Mouse (Mus musculus) ES-Bruce4 (cell line): Measurements from ENCODE around the gene Maml2.

Experiments
- CTCF ChIP-seq: IDR thresholded peaks from one replicate; pipeline ENCODE4 v1.8.1; 2011; ENCODE audit warnings: low read depth, low read length
- EP300 ChIP-seq: IDR thresholded peaks from 2 replicates; pipeline ENCODE4 v1.6.1; 2011; ENCODE audit warnings: low read depth, low read length; ENCODE audit not compliant: insufficient read depth
- POLR2A ChIP-seq: IDR thresholded peaks from one replicate; pipeline ENCODE4 v1.8.1; 2011; ENCODE audit warnings: low read length; ENCODE audit not compliant: insufficient read depth

DNA sequence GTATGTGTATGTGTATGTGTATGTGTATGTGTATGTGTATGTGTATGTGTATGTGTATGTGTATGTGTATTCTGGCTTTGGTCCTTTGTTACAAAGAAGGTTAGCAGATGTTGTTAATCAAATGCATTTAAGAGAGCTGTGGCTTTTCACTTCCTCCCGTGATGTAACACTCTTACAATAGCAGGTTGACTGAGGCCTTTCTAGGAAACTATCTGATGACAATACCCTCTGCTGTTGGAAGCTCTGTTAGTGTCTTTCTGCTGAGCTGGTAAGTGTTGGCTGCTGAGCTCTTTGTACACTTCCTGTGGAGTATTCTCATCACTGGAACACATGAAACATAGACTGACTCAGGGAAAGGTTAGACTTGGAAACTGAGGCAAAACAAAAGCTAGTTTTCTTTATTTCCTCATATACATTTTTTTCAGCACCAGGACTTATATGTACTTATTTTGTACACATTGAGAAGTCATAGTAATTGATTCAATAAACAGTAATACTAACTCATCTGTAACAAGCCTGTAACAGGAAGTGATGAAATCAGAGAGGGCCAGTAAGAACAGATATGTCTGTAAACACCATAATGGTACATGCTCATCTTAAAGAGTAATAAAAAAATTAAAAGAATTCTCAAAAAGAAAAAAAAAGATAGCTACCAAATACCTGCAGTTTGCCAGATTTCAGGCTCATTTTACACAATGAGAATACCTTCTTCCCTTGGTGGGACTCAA lies 145.9 kb downstream of the Maml2 start:
- TF ChIP-seq CTCF (no peak), POLR2A (no peak), EP300 (no peak)
